Mouse (Mus musculus) frontal cortex, adult (tissue): ENCODE measurements at regions not wholly inside any gene's neighbourhood (a gene's known extent, or its start where the extent isn't known, plus 50 kb on each side); places are given as distances from the start of the nearest gene placed in this dataset.
A peak's percentile ranks its signal among the peaks of the same experiment; 100 is the strongest.

ENCODE experiments used
- ATAC-seq: cut with Nextera tagmentation; 2 replicates; pipeline ENCODE4 v1.9.2; 2017; ENCODE audit warnings: mild to moderate bottlenecking, moderate library complexity, mixed read lengths; ENCODE audit not compliant: low TSS enrichment

DNA sequence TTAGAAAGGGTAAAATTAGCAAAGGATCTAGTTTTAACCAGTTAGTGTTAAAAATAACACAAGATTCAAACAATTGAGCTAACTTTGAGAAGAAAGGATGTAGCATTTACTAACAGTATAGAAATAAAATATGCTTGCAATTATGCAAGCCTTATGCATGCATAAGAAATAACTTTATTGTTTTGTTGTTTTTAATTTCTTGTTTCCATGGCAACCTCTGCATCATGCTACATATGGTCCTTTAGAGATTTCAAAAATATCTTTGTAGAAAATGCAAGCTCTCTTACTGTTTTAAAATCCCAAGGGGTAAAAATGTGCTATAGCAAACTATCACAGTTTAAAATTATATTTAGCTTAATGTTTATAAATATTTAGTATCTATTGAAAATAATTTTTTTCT lies 395.0 kb upstream of the Spock3 start:
- ATAC-seq = peak; percentile 83

DNA sequence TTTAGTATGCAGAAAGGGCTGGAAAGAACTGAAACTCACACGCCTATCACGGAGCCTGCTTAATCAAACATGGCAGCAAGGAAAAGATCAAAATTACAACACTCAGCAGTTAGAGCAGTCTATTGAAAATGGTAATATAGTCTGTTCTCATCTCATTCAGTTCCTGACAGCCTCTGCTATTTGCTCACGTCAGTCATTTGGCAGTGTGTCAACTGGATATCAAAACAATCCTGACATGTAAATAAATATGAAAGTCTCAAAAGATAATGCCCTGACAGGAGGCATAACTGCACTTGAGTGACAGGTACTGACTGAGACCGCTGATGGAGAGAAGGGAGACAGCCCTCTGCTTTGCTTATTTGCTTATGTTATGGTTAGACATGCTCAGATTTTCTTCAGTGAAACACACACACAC lies 375.0 kb upstream of the Spock3 start:
- no peak for ATAC-seq

DNA sequence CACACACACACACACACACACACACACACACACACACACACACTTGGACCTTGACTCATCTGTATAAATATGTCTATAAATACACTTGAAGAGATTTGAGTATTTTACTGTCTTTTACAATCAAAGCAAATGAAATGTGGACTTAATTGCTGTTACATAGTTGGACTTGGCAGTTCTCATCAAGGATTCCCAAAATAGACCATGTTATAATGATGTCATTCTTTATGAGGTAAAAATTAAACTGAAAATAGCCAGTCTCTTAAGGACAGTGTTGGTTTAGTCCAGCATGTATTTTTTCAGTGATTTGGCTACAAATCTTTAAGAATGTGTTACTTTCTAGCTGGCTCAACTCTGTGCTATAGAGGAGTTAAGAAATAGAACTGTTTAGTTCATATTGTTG lies 351.5 kb upstream of the Spock3 start:
- peak; percentile 47 for ATAC-seq

DNA sequence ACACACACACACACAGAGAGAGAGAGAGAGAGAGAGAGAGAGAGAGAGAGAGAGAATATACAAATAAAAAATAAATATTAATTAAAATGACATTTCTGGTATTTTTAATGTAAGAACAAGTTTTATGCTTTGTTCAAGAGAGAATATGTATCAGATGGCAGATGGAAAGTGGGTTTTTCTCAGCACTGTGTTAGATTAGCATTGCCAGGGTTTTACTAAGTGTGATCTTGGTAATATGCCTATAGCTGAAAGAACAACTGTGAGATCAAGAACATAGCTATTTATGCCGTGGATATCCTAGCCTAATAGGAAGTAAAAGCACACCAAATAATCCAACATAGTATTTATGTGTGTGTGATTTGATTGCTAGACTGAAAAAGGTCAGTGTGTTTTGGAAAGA lies 344.7 kb upstream of the Spock3 start:
- peak; percentile 74; the same call in 1 of the 2 replicates for ATAC-seq

DNA sequence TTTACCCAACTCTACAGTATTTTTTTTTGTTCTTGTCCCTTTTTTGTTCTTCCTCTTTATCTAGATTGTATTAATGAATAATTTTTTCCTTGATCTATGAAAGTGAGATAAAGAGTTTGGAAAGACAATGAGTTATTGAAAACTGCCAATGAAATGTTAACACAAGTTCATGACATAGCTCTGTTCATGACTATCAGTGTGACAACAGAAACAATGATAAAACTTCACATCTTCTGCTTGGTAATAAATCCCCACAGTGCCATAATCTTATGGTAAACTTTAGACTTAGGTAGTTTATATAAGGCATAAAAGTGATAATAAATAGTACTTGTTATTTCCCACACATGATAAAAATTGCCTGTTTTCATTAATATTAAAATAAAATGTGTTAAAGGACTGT lies 330.8 kb upstream of the Spock3 start:
- ATAC-seq = no peak

DNA sequence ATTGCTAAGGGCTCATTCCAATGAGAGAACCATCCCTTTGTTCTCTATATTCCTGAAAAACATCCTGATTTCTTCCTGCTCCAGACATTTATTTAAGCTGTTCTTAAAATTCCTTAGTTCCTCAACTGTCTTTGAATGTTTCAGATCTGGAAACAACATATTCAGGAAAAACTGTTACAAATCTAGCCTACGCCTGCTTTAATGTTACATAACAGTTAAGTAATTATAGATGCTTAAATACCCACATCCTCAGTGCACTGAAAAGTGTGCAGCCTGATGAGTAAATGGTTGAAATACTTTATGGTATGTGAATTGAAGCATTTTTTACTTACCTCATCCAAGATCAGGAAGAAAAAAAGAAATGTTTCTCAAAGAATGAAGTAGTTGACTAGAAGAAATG lies 329.6 kb upstream of the Spock3 start:
- peak; percentile 93 for ATAC-seq
